Mouse (Mus musculus): ENCODE data around the gene Higd1a.

The Higd1a gene

DNA sequence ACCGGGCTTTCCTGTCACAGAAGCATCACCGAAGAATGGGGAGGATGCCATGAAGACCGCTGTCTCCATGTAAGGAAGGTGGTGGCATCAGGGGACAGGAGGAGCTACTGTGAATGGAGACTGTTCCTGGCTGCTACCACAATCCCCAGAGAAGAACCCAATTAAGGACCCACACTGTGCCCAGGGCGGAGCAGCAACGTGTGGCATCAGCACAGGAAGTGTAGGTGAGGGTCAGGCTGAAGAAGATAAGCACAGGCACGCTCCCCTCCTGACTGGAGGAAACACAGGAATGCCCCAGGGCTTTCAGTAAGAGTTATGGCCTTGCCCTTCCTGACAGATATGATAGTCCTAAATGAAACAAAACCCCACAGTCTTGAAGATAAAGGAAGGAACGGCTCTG, 55.4 kb downstream of the Higd1a start:
- in situ Hi-C loops (cut with MboI, MseI): no loop called here

DNA sequence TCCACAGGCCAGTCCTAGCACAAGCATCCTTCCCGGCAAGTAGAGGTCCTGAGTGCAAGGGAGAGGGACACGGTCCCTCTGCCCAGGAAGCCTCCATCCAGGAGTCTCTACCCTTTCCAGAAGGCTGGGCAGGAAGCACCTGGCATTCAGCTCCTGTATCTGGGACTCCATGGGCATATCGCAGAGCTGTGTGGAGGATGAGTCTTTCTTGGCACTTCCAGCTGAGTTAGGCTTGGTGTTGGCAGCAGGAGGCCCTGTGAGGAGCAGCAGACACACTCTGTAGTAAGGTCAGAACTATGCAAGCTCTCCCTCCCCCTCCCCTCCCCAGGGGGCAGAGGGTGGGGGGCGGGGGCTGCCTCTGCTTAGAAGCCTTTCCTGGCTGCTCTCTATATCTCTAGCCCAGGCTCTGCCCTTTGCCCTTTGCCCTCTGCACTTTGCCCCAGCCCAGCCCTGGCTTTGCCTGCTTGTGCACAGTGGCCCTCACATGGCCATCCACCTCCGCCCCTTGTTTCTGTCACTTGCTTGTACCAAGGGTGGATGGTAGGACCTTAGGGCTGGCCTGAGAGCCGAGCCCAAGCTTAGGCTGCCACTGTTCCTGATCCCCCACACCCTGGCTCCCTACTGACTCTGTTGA, 59.2 kb downstream of the Higd1a start:
- in situ Hi-C loops (cut with MboI, MseI): loop anchor here (25.0 kb wide), 2 partner anchors 312 to 888 kb away; partner anchors contain the start of gene Cck

Measured in T-helper 1 cell (primary cell).